Mouse (Mus musculus) E14TG2a.4 (cell line): ENCODE results near the gene Cpt1a.

Source experiments
- CTCF ChIP-seq: conservative IDR thresholded peaks from 2 replicates; pipeline ENCODE4 v1.5.1; 2014; ENCODE audit warnings: low read length
- NANOG ChIP-seq: IDR thresholded peaks from 2 replicates; pipeline ENCODE4 v1.6.1; 2014; ENCODE audit warnings: borderline replicate concordance, low read length, mixed read lengths

GRCm38 (mm10) chr19:3375945-3376495, 53.9 kb downstream of the Cpt1a start:
- TF ChIP-seq CTCF = no peak
- TF ChIP-seq NANOG = no peak
